Mouse (Mus musculus) kidney, embryonic 14.5 days (tissue): ENCODE results near the gene Tmbim7. TPM values are rescaled to one million over a fixed set of nuclear protein-coding genes. Genes with fewer than 3 reads are reported as not detected.
A peak's percentile ranks its signal among the peaks of the same experiment; 100 is the strongest.
"Not testable (repeated sequence)": the region's sequence is repeated elsewhere in the genome, so short reads cannot be mapped to it uniquely, and the experiment has no call there.

Experiments used
- ATAC-seq: fragments of 200-750 bp; cut with Nextera tagmentation; 2 replicates; pipeline ENCODE4 v1.8.0; 2017; ENCODE audit warnings: moderate number of reproducible peaks, mild to moderate bottlenecking, moderate TSS enrichment, moderate library complexity; ENCODE audit not compliant: low FRiP score, low TSS enrichment
- H3K27ac ChIP-seq: fragments of 300-500 bp; sonication (generic); 2 replicates; pipeline ENCODE4 v1.5.1; 2014; ENCODE audit warnings: low read depth, mild to moderate bottlenecking, low read length, moderate library complexity, mixed read lengths
- H3K27me3 ChIP-seq: fragments of 300-500 bp; sonication (generic); 2 replicates; pipeline ENCODE4 v1.6.1; 2014; ENCODE audit warnings: mild to moderate bottlenecking, low read length; ENCODE audit not compliant: control insufficient read depth, insufficient read depth
- H3K36me3 ChIP-seq: fragments of 300-500 bp; sonication (generic); 2 replicates; pipeline ENCODE4 v1.6.1; 2014; ENCODE audit warnings: low read length, mixed read lengths; ENCODE audit not compliant: control insufficient read depth, insufficient read depth
- H3K4me1 ChIP-seq: fragments of 300-500 bp; sonication (generic); 2 replicates; pipeline ENCODE4 v1.6.1; 2014; ENCODE audit warnings: low read length, mixed read lengths; ENCODE audit not compliant: control insufficient read depth, insufficient read depth
- H3K4me2 ChIP-seq: fragments of 300-500 bp; sonication (generic); replicated peaks from 2 replicates; pipeline ENCODE4 v1.6.1; 2014; ENCODE audit warnings: low read depth, mild to moderate bottlenecking, low read length
- H3K4me3 ChIP-seq: fragments of 300-500 bp; sonication (generic); 2 replicates; pipeline ENCODE4 v1.5.1; 2014; ENCODE audit warnings: mild to moderate bottlenecking, low read length
- H3K9ac ChIP-seq: fragments of 300-500 bp; sonication (generic); 2 replicates; pipeline ENCODE4 v1.6.1; 2014; ENCODE audit warnings: low read depth, mild to moderate bottlenecking, low read length, moderate library complexity
- H3K9me3 ChIP-seq: fragments of 300-500 bp; sonication (generic); 2 replicates; pipeline ENCODE4 v1.6.1; 2016; ENCODE audit warnings: low read length; ENCODE audit not compliant: control insufficient read depth
- WGBS: fragments of 180-500 bp; shearing (Covaris S2); extraction: QIAGEN DNeasy Blood & Tissue Kit; methylation state at CpG from one replicate; pipeline ENCODE4 v1.1.7; 2014; 5-methylcytosine and 5-hydroxymethylcytosine counted together
- polyA plus RNA-seq: library from polyadenylated mRNA; unstranded; fragments of >200 nt; fragmentation: Nextera tagmentation; extraction: Ambion mirVana; gene quantifications from 2 replicates; pipeline ENCODE4 v1.2.1, GENCODE M21; 2014

The Tmbim7 gene
- not detected in 2 replicates for polyA plus RNA-seq

GRCm38 (mm10) chr5:3650881-3651280, at the start of gene Tmbim7:
Tmbim7 (plus strand) TSS chr5:3651181.
- no peaks in the 10 kb centered on the region for H3K36me3 ChIP-seq
- H3K9me3 ChIP-seq, result no peaks in the 10 kb centered on the region
- ATAC-seq, result no peak
- H3K27me3 ChIP-seq, result no peaks in the 10 kb centered on the region
- no peak within 1 kb of the TSS for H3K27ac ChIP-seq
- no peak within 1 kb of the TSS for H3K4me3 ChIP-seq
- no peak within 1 kb of the TSS for H3K9ac ChIP-seq
- H3K4me2 ChIP-seq, result no peak within 1 kb of the TSS
- 83% methylated on average over 6 of the region's 6 CpGs for WGBS
- H3K4me1 ChIP-seq, result 0 out of 2 replicates have a peak, but pooled peaks cover 3% of the 10 kb centered on the region

GRCm38 (mm10) chr5:3607114-3607513, 43.9 kb upstream of the Tmbim7 start:
- WGBS, result 94% methylated on average over 9 of the region's 9 CpGs
- Histone ChIP-seq H3K4me2 (no peak overlapping the region), H3K4me3 (no peak overlapping the region), H3K9me3 (no peaks in the 10 kb centered on the region), H3K9ac (no peak overlapping the region), H3K36me3 (peaks cover 35% of the 10 kb centered on the region), H3K27me3 (no peaks in the 10 kb centered on the region), H3K27ac (no peak overlapping the region), H3K4me1 (no peaks in the 10 kb centered on the region)
- ATAC-seq, result no peak

GRCm38 (mm10) chr5:3609241-3609640, 41.7 kb upstream of the Tmbim7 start:
- WGBS, result 95% methylated on average over 7 of the region's 7 CpGs
- ATAC-seq, result no peak
- peaks cover 34% of the 10 kb centered on the region for H3K36me3 ChIP-seq

GRCm38 (mm10) chr5:3611835-3612234, 39.1 kb upstream of the Tmbim7 start:
- not testable (repeated sequence) for H3K9ac ChIP-seq, H3K27me3 ChIP-seq, ATAC-seq, H3K27ac ChIP-seq, H3K4me2 ChIP-seq, H3K4me3 ChIP-seq, H3K9me3 ChIP-seq, H3K4me1 ChIP-seq
- H3K36me3 ChIP-seq, result peaks cover 17% of the 10 kb centered on the region
- WGBS, result 88% methylated on average over 2 of the region's 2 CpGs

More at GRCm38 (mm10) chr5:3609241-3609640, 41.7 kb upstream of the Tmbim7 start:
- H3K27ac ChIP-seq, result no peak overlapping the region
- H3K9me3 ChIP-seq, result no peaks in the 10 kb centered on the region
- H3K9ac ChIP-seq, result no peak overlapping the region
- no peak overlapping the region for H3K4me2 ChIP-seq
- H3K4me1 ChIP-seq, result no peaks in the 10 kb centered on the region
- no peak overlapping the region for H3K4me3 ChIP-seq
- no peaks in the 10 kb centered on the region for H3K27me3 ChIP-seq

GRCm38 (mm10) chr5:3620486-3620885, 30.5 kb upstream of the Tmbim7 start:
- no peak overlapping the region for H3K4me3 ChIP-seq
- H3K36me3 ChIP-seq, result peaks cover 25% of the 10 kb centered on the region
- no peak for ATAC-seq
- H3K4me2 ChIP-seq, result no peak overlapping the region
- H3K9me3 ChIP-seq, result no peaks in the 10 kb centered on the region
- WGBS, result 92% methylated on average over 7 of the region's 7 CpGs
- H3K27me3 ChIP-seq, result no peaks in the 10 kb centered on the region
- no peak overlapping the region for H3K9ac ChIP-seq
- no peaks in the 10 kb centered on the region for H3K4me1 ChIP-seq
- H3K27ac ChIP-seq, result no peak overlapping the region

GRCm38 (mm10) chr5:3630055-3630454, 20.9 kb upstream of the Tmbim7 start:
- WGBS, result 83% methylated on average over 5 of the region's 5 CpGs
- H3K27ac ChIP-seq, result no peak overlapping the region
- no peak overlapping the region for H3K4me2 ChIP-seq
- H3K4me1 ChIP-seq, result no peaks in the 10 kb centered on the region
- H3K9me3 ChIP-seq, result no peaks in the 10 kb centered on the region
- H3K27me3 ChIP-seq, result no peaks in the 10 kb centered on the region
- ATAC-seq, result no peak
- no peak overlapping the region for H3K9ac ChIP-seq
- peaks cover 8% of the 10 kb centered on the region; the same call in 1 of the 2 replicates for H3K36me3 ChIP-seq
- H3K4me3 ChIP-seq, result no peak overlapping the region

GRCm38 (mm10) chr5:3631512-3632271, 19.3 kb upstream of the Tmbim7 start:
- no peak overlapping the region for H3K9ac ChIP-seq
- no peak overlapping the region for H3K27ac ChIP-seq
- H3K27me3 ChIP-seq, result no peaks in the 10 kb centered on the region
- H3K4me2 ChIP-seq, result no peak overlapping the region
- peaks cover 3% of the 10 kb centered on the region; the same call in 1 of the 2 replicates for H3K36me3 ChIP-seq
- H3K4me3 ChIP-seq, result no peak overlapping the region
- WGBS, result 48% methylated on average over 16 of the region's 16 CpGs
- H3K4me1 ChIP-seq, result no peaks in the 10 kb centered on the region
- no peaks in the 10 kb centered on the region for H3K9me3 ChIP-seq
- ATAC-seq, result peak; percentile 78; the same call in 1 of the 2 replicates

GRCm38 (mm10) chr5:3632285-3632684, 18.7 kb upstream of the Tmbim7 start:
- Histone ChIP-seq H3K4me3 (no peak overlapping the region), H3K9me3 (no peaks in the 10 kb centered on the region), H3K9ac (no peak overlapping the region), H3K4me1 (no peaks in the 10 kb centered on the region), H3K4me2 (no peak overlapping the region), H3K36me3 (peaks cover 3% of the 10 kb centered on the region; the same call in 1 of the 2 replicates), H3K27me3 (no peaks in the 10 kb centered on the region), H3K27ac (no peak overlapping the region)
- ATAC-seq, result no peak
- 72% methylated on average over 5 of the region's 5 CpGs for WGBS

GRCm38 (mm10) chr5:3633315-3633714, 17.7 kb upstream of the Tmbim7 start:
- Histone ChIP-seq H3K9me3 (no peaks in the 10 kb centered on the region), H3K9ac (no peak overlapping the region), H3K36me3 (peaks cover 3% of the 10 kb centered on the region; the same call in 1 of the 2 replicates), H3K4me1 (no peaks in the 10 kb centered on the region), H3K27me3 (no peaks in the 10 kb centered on the region), H3K27ac (no peak overlapping the region), H3K4me2 (no peak overlapping the region), H3K4me3 (no peak overlapping the region)
- WGBS, result 93% methylated on average over 13 of the region's 13 CpGs
- ATAC-seq, result no peak
